In genomic region chrX:166971721-166972120, GRCm38 (mm10) we compare ENCODE assay signal across 8 mouse cellular contexts.
DNase-seq lines count a peak whose midpoint lies in the region; ATAC-seq and TF ChIP-seq lines count a peak whose summit lies in the region.
"Had no signal": no experiment of that assay in that cellular context is flagged by ENCODE, and none has a peak within 500 bp of the region (broad histone marks: within the 10 kb centered on the region; RNA-seq: fewer than 3 reads in every experiment).

No protein-coding gene starts in this region.

- H3K4me1 ChIP-seq in midbrain, embryonic 11.5 days (ENCODE audit: control insufficient read depth, insufficient read depth, low read length): no peaks in the 10 kb centered on the region
- H3K4me1 ChIP-seq in midbrain, embryonic 10.5 days: no peaks in the 10 kb centered on the region
- H3K4me1 ChIP-seq in forebrain, embryonic 15.5 days: no peaks in the 10 kb centered on the region
- H3K4me1 ChIP-seq in kidney, postnatal 0 days (replicated peaks; ENCODE audit: insufficient read depth, low read length): no peaks in the 10 kb centered on the region

- no peak for DNase-seq in midbrain, embryonic 11.5 days (ENCODE audit: low spot score, missing footprints)
- DNase-seq in midbrain, embryonic 10.5 days (ENCODE audit: low spot score): no peak
- peak; percentile 44 for DNase-seq in kidney, postnatal 0 days (ENCODE audit: low spot score)
- no peak for DNase-seq in frontal cortex, postnatal 36 days (ENCODE audit: low spot score in 2 of 2)
- DNase-seq in layer of hippocampus, postnatal 25 days (ENCODE audit: extremely low spot score in 1 of 2, low spot score in 1 of 2): no peak
- DNase-seq in frontal cortex, postnatal 25 days (ENCODE audit: low spot score in 2 of 2): no peak
- DNase-seq: cerebellum, adult 11-12 months had no signal

- no peak overlapping the region for H3K4me3 ChIP-seq in midbrain, embryonic 11.5 days (ENCODE audit: low read depth, low read length)
- H3K4me3 ChIP-seq in midbrain, embryonic 10.5 days: no peak overlapping the region
- H3K4me3 ChIP-seq in forebrain, embryonic 15.5 days: no peak overlapping the region
- no peak overlapping the region for H3K4me3 ChIP-seq in kidney, postnatal 0 days (replicated peaks; ENCODE audit: low read depth, low read length)

- H3K27me3 ChIP-seq in midbrain, embryonic 11.5 days (ENCODE audit: control insufficient read depth, insufficient read depth, low read length): peaks cover 5% of the 10 kb centered on the region
- peaks cover 88% of the 10 kb centered on the region for H3K27me3 ChIP-seq in midbrain, embryonic 10.5 days (ENCODE audit: low read depth, poor library complexity, severe bottlenecking)
- H3K27me3 ChIP-seq in forebrain, embryonic 15.5 days: no peaks in the 10 kb centered on the region
- H3K27me3 ChIP-seq in kidney, postnatal 0 days (ENCODE audit: insufficient read depth, low read length): no peaks in the 10 kb centered on the region

- 30% methylated on average over 1 of the region's 1 CpGs for WGBS in midbrain, embryonic 11.5 days
- 58% methylated on average over 1 of the region's 1 CpGs for WGBS in midbrain, embryonic 10.5 days
- 10% methylated on average over 1 of the region's 1 CpGs for WGBS in forebrain, embryonic 15.5 days
- WGBS in kidney, postnatal 0 days: 21% methylated on average over 1 of the region's 1 CpGs

- no peaks in the 10 kb centered on the region for H3K9me3 ChIP-seq in midbrain, embryonic 11.5 days (ENCODE audit: control insufficient read depth, low read length)
- H3K9me3 ChIP-seq in midbrain, embryonic 10.5 days (replicated peaks): no peaks in the 10 kb centered on the region
- H3K9me3 ChIP-seq in forebrain, embryonic 15.5 days: no peaks in the 10 kb centered on the region
- no peaks in the 10 kb centered on the region for H3K9me3 ChIP-seq in kidney, postnatal 0 days (replicated peaks; ENCODE audit: low read length)

- no peak overlapping the region for H3K27ac ChIP-seq in midbrain, embryonic 11.5 days (ENCODE audit: low read depth, low read length)
- H3K27ac ChIP-seq in midbrain, embryonic 10.5 days (replicated peaks): no peak overlapping the region
- no peak overlapping the region for H3K27ac ChIP-seq in forebrain, embryonic 15.5 days (replicated peaks)
- no peak overlapping the region for H3K27ac ChIP-seq in kidney, postnatal 0 days

- no peak overlapping the region for H3K9ac ChIP-seq in midbrain, embryonic 11.5 days (ENCODE audit: low read length)
- no peak overlapping the region for H3K9ac ChIP-seq in forebrain, embryonic 15.5 days (replicated peaks)
- no peak overlapping the region for H3K9ac ChIP-seq in kidney, postnatal 0 days (ENCODE audit: low read depth, low read length)

- ATAC-seq in midbrain, embryonic 11.5 days (ENCODE audit: low FRiP score): peak; percentile 68
- ATAC-seq in forebrain, embryonic 15.5 days (replicated peaks): peak; percentile 88
- ATAC-seq in kidney, postnatal 0 days (replicated peaks; ENCODE audit: low FRiP score, low read depth): no peak

- H3K36me3 ChIP-seq in midbrain, embryonic 11.5 days (ENCODE audit: control insufficient read depth, insufficient read depth, low read length): no peaks in the 10 kb centered on the region
- H3K36me3 ChIP-seq in midbrain, embryonic 10.5 days: no peaks in the 10 kb centered on the region
- H3K36me3 ChIP-seq in forebrain, embryonic 15.5 days: no peaks in the 10 kb centered on the region
- no peaks in the 10 kb centered on the region for H3K36me3 ChIP-seq in kidney, postnatal 0 days (ENCODE audit: insufficient read depth, low read length)

- TF ChIP-seq CTCF in kidney, postnatal 0 days (IDR thresholded peaks at IDR 0.05; ENCODE audit: low read depth): no peak

- H3K4me2 ChIP-seq in midbrain, embryonic 11.5 days: no peak overlapping the region
- H3K4me2 ChIP-seq in forebrain, embryonic 15.5 days (replicated peaks): no peak overlapping the region
- no peak overlapping the region for H3K4me2 ChIP-seq in kidney, postnatal 0 days (ENCODE audit: low read length)
